Mouse (Mus musculus): ENCODE data around the gene Trim65.
"Not testable (repeated sequence)": the region's sequence is repeated elsewhere in the genome, so short reads cannot be mapped to it uniquely, and the experiment has no call there.

The Trim65 gene

DNA sequence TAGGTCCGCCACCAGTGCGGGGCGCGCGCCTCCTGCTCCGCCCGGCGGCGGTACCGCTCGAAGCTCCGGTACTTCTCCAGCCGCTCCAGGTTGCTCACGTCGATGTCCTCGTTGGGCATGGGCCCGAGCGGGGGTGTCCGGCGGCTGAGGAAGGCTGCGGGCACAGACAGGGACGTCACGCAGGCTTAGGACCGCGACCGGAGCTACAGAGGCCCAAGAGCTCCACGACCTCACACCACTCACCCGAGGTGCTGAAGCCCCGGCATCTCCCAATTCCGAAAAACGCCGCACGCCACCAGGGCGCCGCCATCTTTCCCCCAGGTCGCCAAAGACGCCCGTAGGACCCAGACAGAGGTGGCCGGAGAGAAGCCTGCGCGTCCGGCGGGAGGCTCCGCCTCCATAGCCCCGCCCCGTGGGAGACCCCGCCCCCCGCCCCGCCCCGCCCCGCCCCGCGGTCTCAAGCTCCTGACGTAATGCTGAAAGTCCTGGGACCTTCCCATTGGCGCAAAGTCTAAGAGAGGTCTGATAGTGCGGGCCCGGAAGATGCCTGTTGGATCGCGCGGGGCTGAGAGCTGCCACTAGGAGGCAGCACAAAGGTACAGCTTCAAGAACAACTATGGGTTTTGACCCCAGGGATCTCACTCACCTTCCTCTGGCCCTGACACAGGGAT is 7.7 kb upstream of the Trim65 start, which contains the start of gene Mrpl38:
Mrpl38 (minus strand) TSS at position 401 of the 671 bp plus-strand sequence.
- DNase-seq (ENCODE audit: low read depth, low spot score) = peak; percentile 95

DNA sequence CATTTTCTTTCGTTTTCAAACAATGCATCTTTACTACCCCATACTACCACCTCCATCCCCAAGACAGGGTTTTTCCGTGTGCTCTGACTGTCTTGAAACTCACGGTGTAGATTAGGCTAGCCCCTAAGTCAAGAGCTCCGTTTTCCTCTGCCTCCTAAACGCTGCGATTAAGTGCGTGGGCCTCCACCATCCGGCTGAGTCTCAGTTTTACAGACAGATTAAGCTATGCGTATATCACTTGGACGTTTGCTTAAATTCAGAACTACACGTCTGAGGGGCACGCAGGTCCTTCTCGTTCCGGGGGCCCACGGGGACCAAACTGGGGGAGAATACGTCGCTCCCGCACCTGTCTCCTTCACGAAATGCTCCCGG is 7.2 kb upstream of the Trim65 start:
- DNase-seq (ENCODE audit: low read depth, low spot score) = no peak

DNA sequence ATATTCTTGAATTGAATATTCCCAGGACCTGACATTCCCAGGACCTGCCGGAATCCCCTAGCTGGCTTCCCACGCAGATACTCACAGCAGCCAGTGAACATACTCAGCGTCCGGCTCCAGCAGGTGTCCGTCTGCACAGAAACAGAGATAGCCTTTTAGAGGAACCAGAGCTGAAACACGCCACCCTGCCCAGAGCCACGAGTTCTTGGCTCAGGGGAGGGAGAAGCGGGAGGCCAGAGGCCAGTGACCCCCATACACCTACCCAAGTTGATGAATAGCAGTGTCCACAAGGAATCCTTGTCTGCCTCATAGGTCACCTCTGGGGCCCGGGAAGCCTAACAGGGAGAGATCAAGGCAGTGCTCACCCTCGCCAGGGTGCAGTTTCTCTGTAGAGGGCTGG is 3.2 kb upstream of the Trim65 start:
- DNase-seq (ENCODE audit: low read depth, low spot score) = no peak

DNA sequence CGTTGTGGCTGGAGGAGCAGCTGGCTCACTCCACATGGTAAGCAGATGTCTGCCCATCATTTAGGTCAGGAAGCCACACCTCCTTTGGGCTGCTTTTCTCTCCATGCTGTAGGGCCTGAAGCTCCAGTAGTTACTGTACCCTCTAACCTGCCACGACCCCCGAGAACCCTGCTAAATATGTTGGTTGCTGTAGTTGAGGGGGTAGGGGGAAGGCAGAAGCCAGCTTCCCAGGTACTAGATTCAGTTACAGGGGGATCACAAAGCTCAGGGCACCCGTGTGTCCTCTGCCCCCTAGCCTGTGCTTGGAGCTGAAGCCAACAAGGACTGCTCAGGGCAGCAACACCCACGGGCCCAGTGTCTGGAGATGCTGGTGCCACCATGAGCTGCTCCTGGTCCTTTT is 2.6 kb upstream of the Trim65 start:
- no peak for DNase-seq (ENCODE audit: low read depth, low spot score)

DNA sequence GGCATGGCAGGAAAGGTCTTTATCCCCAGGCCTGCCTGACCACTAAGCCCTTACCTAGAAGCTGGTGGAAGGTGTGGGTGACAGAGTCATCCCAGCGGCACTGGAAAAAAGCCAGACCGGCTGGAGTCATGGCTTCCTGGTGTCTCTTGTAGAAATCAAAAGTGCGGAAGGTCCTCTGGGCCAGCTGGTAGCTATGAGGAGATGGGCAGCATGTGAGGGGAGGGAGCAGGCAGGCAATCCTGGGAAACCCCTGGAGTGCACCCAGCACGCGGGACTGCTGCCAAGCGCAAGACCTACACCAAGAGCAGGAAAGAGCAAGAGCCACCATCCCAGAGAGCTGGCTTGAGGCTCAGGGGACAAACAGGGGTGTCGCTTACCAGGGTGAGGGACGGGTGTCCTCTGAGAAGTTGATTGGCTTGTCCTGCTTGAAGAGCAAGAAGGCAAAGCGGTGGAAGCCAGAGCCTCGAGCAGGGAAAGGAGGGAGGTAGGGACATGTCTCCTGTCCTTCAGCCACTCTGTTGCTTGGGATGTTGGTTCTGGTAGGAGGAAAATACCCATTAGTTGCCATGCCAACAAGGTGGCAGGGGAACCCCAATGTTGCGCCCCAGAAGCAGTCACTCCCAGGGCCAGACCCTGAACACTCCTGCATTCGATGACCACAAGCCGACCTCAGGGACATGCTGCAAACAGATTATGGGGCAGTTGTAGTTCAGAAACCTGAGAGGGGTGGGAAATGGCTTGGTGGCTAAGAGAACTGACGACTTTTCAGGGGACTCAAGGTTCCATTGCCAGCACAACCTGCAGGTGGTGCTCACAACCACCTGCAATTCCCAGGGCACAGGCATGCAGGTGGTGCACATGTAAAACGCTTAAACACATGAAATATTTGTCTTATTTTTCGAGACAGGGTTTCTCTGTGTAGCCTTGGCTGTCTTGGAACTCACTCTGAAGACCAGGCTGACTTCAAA is 1.7 kb upstream of the Trim65 start:
- DNase-seq (ENCODE audit: low read depth, low spot score) = peak; percentile 49

DNA sequence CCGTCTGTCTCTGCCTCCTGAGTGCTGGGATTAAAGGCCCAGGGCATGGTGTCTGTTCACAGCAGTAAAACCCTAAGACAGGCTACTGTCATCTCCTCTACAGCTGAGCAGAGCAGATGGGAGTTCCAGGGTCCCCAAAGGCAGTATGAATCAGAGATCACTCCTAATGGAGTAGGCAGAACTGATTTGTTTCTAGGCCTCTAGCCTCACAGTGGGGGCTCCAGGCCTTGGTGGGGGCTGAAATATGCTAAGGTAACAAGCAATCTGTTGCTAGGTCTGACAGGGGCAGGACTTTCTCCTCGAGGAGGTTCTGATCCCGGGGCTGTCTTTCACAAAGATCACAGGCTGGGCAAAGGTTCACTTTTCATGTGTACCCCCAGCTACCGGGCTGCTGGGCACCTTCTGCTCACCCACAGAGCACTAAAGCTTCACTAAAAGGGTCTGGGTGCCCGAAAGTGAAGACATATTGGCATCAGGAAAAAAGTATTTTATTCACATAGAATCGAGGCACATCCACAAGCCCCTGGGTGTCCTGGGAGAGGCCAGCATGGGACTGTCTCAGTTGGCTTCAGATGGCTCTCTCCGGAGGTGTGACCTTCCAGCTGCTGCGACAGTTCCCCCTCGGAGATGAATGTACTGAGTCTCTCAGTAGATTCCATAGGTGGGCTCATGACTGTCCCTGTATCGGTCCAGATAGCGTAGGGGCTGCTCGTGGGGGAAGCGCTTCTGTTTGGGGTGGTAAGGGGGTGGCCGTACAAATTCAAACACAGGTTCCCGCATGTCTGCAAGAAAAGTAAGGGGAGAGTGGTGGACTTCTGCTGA is 632 bp upstream of the Trim65 start:
- DNase-seq (ENCODE audit: low read depth, low spot score) = no peak

DNA sequence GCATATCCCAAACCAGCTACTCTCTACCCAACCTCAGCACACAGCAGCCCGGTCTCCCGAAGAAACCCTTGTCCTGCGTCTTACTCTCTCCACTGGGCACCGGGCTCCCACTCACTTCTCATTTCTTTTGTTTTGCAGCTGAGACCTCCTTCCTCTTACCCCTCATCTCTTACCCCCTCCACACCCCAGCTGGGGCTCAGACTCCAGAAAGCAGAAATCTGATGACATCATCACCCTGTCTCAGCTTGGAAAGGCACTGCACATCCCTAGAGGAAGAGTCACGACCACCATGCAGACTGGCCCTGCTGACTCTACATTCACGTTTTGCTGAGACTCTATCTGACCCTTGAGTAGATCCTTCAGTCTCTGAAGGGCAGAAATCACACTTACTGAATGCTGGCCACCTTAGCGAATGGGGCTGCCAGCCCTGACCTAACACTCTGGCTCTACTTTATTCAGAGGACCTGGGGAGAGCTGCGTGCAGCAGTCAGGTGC is 888 bp downstream of the Trim65 start:
- DNase-seq (ENCODE audit: low read depth, low spot score) = no peak

DNA sequence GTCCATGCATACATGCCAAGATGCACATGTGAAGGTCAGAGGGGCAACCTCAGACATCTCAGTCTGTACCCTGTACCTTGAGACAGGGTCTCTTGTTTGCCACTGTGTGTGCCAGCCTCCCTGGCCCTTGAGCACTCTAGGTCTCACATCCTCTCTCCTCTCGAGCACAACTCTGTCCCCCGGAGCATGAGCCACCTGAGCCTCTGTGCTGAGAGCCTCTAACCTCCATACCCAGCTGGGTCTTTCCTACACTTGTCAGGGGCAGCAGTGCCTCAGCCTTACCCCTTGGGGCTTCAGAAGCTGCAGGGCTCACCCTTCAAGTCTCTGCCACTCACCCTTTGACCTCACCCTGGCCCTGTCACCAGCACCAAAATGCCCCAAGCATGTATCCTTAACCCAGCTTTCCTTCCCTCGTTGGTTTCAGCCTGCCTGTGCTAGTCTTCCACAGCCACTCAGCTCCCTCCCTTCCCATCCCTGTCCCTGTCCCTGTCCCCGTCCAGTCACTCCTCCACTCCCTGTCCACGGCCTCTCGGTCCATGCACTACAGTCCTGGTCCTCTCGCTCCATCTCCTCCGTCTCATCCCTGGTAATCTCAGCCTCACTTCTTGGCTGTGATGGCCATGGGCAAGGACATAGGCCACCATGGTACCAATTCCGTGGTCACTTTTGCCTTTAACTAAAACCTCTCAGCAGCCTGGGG is 1.7 kb downstream of the Trim65 start:
- no peak for DNase-seq (ENCODE audit: low read depth, low spot score)

DNA sequence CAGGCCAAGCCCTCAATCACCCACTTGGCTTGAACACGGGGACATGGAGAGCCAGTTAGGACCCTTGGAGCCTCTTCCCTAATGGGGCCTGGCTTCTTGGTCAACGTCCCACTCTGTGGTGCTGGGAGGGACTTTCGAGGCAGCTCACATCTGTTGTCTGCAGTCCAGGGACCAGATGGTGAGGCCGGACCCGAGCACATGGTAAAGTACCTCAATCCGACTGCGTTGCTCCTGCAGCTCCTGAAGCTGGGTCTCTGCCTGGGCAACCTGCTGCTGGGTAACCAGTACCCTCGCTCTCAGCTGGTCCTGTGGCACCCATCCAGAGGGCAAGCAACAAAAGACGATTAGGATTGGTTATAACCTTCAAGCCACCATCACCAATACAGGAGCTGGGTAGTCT is 2.9 kb downstream of the Trim65 start:
- DNase-seq (ENCODE audit: low read depth, low spot score) = no peak

DNA sequence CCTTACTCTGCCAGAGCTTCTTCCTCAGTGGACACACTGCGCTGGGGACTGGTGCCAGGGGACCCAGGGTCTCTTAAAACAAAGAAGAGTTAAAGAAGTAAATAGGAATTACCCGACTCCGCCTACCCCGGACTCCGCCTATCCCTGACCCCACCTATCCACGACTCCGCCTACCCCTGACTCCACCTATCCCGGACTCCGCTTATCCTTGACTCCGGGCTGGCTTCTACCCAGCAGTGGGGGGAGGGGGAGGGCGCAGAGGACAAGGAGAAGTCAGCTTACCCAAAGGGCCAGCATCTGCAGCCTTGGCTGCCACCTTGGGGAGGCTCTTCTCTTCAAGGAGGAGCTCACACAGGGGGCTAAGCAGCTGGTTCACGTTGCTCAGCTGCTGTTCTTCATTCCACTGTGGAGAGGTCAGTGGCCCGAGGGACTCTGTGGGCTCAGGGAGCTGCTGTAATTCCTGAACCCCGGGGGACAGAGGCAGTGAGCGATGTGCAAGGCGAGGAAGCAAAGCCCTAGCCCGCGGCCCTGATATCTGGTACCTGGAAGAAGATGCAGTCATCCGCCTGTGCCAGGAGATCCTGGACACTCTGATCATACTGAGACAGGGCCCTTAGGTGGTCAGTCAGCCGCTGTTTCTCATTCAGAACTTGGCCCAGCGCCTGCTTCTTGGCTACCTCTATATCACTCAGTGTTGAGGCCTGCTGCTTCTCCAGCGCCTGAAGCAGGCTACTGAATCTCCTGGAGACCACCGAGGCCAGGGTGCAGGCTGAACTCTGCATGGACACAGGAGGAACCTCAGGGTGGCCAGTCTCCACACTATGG is 3.6 kb downstream of the Trim65 start, which contains the start of gene Trim47:
Trim47 (minus strand) TSS at position 55 of the 825 bp plus-strand sequence.
- DNase-seq (ENCODE audit: low read depth, low spot score) = no peak

DNA sequence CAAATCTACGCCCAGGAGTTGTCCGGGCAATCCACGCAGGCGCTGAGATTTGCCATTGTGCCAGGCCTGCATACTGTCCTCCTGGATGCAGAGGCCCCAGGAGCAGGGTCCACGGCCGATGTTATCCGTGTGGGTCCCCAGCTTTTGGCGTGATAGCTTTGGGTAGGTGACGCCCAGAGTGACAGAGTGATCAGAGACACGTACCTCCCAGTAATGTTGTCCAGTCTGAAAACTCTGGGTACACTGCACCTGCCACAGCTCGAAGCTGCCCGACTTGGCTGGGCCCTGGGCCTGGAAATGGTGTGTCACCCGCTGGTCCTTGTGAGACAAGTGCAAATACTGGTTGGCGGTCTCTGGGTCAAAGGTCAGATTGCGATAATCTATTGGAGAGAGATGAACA is 4.7 kb downstream of the Trim65 start:
- DNase-seq (ENCODE audit: low read depth, low spot score) = no peak

DNA sequence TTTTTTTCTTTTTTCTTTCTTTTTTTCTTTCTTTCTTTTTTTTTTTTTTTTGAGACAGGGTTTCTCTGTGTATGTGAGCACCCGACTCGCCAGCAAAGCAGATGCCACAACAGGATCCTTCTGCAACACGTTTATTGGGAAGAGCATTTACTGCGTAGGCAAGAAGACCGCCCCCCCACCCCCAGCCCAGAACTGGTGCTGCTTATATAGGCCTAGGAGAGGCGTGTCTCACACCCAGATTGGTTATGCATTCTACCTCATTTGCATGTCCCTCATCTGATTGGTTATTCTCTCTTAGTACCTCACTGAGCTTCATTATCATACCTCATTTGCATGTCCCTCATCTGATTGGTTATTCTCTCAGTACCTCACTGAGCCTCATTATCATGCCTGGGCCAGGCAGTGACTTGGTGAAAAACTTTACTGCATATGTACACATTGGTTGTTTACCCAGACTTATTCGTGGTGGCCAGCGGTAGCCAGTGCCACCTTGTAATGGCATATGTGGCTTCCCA is 9.1 kb downstream of the Trim65 start:
- not testable (repeated sequence) for DNase-seq (ENCODE audit: low read depth, low spot score)

DNA sequence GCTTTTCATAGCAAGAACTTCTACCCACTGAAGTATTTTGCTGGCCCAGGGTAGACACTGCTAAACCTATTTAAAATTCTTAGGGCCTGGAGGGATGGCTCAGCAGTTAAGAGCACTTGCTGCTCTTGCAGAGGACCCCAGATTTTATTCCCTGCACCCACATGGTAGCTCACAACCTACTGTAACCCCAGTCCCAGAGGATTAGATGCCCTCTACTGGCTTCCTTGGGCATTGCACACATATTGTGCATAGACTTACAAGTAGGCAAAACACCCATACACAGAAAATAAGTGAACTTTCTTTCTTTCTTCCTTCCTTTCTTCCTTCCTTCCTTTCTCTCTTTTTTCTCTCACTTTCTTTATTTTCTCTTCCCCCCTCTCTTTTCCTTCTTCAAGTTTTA is 13.1 kb downstream of the Trim65 start:
- DNase-seq (ENCODE audit: low read depth, low spot score) = no peak

DNA sequence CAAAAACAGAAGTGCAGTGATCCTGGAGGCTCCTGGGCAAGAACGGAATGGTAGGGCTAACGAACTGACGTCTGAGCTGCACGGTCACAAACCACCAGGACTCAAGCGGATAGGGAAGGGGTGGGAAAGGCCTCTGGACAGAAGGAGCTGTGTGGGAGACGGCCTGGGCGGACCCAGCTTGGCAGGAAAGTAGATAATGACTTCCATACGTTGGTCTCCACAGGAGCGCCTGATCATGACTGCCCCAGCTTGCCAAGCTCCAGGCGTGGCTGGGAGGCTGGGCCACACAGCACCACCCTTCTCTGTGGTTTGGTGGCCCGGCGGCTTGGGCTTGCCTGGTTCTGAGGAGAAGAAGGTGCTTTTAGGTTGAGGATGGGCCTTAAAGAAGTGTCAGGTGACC is 13.7 kb downstream of the Trim65 start:
- DNase-seq (ENCODE audit: low read depth, low spot score) = no peak

DNA sequence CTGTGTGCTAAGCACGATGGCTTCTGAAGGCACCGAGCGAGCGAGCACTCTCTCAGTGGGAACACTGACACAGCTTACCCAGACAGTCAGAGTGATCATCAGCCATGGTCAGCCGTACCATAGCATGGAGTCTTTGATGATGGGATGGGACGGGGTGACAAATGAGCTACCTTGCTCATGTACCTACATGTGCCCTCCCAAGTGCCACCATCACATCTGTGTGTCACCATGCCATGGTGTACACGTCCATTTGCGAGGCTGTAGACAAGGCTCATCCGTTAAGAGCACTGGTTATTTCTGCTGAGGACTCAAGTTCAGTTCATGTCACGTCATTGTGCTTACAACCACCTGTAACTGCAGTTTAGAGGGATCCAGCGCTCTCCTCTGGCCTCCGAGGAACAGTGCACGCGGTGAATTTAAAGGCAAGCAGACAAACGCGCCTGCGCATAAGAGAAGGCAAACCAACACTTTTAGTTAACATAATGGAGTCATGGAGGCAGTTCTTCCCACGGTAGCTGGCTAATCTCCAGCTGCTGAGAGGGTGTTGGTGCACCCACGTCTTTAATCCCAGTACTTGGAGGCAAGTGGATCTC is 19.2 kb downstream of the Trim65 start:
- DNase-seq (ENCODE audit: low read depth, low spot score) = no peak

DNA sequence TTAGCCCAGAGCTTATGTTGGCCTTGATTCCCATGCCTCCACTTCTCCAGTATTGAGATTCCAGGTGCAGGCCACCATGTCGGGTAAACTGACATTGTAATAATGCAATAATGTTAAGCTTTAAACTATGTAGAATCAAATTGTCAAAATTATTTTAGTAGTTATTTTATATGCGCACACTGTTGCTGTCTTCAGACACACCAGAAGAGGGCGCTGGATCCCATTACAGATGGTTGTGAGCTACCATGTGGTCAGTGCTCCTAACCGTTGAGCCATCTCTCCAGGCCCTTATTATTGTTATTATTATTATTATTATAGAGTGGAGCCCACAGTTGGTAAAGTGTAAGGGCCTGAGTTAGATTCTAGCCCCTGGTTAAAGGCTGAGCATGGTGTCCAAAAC is 19.9 kb downstream of the Trim65 start:
- DNase-seq (ENCODE audit: low read depth, low spot score) = no peak

DNA sequence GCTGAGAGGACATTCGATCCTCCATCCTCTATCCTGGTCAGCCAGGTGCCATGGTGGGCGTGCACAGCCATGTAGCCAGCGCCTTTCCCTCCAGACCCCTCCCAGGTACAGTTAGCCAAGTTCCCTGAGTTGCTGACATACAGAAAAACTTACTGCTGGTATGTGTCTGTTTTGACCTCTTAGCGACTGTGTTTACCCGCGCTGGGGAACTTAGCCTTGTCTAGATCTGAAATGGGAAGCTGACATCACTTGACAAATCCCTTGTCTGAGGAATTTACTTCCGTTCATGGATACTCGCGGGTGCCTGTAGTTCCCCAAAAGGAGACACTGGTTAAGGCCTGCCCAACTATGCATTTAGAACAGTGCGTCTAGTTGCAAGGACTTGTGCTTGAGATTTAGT is 20.4 kb downstream of the Trim65 start:
- DNase-seq (ENCODE audit: low read depth, low spot score) = no peak

DNA sequence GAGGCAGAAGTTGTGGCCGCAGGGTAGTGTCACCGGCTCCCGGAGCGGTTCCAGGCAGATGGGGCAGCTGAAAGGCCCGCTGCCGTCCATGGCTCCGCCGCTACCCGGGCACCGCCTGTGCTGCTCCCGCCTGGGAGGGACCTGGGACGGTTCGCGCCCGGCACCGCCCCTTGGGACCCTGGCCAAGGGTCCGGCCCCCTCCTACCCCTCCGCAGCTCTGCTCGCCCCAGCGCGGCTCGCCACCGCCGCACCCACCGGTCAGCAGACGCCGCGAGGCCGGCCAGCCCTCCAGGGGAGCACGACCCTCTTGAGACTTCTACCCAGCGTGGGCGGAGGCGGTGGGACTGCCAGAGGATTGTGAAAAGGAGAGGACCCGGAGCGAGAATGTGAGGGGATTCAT is 20.8 kb downstream of the Trim65 start:
- DNase-seq (ENCODE audit: low read depth, low spot score) = no peak

DNA sequence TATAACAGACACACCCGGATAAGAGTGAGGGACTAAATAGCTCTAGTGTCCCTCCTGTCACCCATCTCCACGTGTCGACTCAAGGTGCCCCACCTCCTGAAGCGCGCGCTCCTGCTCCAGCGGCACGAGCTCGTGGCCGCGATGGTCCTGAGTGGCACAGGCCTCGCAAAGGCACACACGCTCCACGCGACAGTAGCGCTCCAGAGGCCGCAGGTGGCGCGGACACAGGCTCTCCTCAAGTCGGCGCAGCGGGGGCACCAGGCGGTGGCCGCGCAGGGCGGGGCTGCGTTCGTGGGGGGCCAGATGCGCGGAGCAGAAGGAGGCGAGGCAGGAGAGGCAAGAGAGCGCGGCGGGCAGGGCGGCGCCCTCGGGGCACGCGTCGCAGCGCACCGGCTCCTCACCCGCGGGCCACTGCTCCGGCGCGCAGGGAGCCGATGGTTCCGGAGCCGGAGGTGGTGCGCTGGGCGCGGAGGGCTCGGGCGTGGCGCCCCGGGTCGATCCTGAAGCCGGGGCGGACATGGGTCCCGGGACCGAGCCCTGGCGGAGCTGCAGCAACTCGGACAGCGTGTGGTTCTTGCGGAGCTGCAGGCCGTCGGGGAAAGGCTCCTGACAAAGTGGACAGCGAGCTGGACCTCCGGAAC is 21.4 kb downstream of the Trim65 start:
- DNase-seq (ENCODE audit: low read depth, low spot score) = peak; percentile 31

Measured in CD4-positive helper T cell, adult 2 months (primary cell).